Mouse (Mus musculus): Measurements from ENCODE around the gene Ppp1r3c.
A peak's percentile ranks its signal among the peaks of the same experiment; 100 is the strongest.

Gene Ppp1r3c

DNA sequence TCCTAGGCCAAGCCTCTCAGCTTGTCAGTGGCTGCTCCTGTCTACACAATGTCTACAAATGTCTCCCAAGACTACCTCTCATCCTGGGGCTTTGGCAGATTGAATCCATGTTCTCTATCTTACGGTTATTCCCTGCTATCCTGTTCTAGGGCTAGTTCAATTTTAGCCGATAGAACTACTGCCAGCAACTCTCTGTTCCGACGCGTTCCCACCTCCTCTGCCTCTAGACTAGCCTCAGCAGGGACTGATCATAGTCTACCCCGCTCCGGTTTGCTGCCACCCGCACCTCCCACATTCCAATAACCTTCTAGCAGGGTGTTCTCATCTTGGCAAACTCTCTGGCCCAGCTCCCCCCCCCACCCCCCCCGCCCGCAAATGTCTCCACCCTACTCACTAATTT lies 20.9 kb downstream of the Ppp1r3c start:
- DNase-seq = no peak

DNA sequence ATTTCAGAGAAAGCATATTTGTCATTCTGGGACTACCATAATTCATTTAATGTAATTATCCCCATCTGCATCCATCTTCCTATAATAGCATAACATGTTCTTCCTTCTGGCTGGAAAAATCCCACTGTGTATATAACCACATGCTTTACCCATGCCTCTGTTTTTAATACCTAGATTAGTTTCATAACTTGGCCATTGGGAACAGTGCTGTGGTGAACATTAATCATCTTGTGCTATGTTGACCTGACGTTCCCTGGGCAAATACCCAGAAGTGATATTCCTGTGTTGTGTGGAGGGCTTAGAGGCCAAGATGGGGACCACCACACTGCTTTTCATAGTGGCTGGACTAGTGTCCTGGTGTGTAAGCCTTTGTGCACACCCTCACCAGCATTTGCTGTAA lies 22.0 kb downstream of the Ppp1r3c start:
- DNase-seq = no peak

DNA sequence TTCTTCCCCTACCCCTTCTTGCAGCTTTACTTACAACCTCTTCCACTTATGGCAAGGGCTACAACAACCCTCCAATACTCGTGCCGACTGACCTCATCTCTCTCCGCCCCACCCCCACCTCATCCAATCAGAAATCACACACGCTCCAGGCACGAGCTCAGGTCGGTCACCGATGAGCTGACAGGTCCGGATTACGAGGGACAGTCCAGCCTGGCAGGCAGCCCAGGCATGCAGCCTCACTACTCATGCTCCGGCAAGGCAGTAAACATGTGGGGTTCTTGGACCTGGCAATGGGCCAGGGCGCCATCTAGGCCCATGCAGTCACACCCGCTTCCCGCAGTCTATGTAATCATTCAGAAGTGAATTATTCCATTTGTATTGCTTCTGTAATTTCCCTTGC lies 23.4 kb downstream of the Ppp1r3c start:
- DNase-seq = peak; percentile 68 to 88

DNA sequence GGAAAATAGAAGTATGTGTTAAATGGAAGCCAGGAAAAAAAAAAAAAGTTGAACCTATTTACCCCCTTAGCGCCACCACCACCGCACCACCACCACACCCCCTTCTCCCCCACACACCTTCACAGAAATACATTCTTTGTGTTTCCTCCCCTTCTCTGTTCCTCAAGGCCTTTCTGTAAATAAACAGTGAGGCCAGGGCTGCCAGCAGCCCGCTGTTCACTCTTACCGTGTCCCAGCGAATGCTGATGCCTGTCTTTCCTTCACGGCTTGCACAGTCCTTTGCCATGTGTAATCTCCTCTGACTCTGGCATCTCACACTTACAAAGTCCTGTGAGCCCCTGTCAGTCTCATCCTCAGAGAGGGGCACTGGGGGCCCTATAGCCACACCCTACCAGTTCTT lies 30.3 kb downstream of the Ppp1r3c start:
- DNase-seq = no peak

DNA sequence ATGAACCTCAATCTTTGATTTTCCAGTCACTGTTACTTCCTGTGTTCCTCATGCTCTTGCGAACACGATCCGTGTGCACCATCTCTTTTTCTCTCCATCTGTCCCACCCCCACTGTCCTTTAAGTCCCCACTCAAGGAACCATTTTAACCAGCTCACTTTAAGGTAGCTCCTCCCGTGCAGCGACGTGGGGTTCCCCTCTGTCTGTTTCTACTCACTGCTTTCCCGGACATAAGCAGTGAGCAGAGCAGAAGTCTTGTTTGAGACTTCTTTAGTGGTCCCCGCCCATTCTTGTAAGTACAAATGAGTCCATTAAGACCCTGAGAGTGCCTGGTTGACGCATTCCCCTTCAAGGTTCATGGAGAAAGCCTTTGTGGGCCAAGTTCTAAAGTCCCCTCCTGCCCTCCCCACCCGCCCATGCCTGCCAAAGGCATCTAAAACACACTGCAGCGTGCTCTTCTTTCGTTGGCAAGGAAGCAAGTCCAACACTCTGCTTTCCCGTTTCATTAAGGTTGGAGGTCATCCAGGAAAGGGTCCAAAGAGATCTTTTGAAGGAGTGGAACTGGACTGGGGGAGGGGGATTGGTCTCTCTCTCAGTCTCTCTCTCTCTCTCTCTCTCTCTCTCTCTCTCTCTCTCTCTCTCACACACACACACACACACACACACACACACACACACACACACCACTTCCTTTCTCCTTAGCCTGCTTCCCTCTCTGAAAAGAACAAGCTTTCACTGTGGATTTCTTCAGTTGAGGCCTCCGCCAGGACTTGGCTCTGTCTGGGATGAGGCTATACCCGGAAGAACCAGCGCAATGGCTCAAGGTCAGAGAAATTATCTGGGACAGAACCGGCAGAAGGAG lies 30.9 kb downstream of the Ppp1r3c start:
- DNase-seq = peak; percentile 13 to 46

DNA sequence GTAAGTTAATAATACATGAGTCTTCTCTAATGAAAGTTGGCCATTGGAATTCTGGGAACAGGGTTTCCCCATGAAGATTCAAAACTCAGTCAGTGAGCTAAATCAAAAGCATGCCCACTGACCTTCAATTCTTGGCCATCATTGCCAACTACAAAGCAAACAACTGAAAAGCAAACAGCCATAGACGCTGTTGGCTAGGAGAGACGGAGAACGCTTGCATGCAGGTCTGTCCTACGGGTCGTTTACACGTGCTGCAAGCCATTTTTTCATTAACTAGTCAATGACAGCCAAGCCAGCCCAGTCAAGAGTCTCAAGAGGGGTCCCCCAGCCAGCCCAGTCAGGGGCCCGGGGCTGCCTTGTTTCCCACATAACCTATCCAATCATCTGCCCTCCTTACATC lies 31.7 kb downstream of the Ppp1r3c start:
- no peak for DNase-seq

DNA sequence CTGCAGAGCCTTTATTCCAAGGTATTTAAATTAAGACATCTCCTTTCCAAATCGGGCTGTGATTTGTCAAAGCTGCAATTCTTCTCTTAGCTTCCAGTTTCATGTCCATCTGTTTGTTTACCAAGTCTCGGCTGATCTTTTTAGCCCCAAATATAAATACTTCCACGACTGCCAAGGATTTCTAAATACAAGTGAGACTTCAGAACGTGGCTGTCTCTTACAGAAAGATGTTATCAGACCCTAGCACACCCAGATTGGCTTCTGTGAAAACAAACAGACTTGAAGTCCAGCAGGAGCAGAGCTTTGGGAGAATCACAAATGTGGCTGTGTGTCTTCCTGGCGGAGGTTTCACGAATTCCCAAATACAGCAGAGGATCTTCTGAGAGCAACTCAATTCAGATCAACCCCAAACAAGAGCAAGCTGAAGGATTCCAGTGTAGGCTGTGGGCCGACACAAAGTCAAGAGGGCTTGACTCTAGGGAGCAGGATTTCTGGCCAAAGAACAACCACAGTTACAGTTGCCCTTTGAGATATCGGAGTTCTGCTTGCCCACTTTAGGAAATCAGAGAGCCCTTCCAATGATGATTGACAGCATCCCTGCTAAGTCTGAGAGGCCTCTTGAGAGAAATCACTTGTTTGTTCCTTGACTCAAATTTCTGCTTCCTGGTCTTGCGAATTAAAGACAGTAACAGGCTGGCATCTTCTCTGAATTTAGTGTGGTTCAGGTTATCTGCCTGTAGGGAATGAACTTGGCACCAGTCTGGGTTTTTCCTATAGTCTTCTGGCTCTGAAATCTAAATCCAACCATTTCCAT lies 34.4 kb downstream of the Ppp1r3c start:
- no peak for DNase-seq

DNA sequence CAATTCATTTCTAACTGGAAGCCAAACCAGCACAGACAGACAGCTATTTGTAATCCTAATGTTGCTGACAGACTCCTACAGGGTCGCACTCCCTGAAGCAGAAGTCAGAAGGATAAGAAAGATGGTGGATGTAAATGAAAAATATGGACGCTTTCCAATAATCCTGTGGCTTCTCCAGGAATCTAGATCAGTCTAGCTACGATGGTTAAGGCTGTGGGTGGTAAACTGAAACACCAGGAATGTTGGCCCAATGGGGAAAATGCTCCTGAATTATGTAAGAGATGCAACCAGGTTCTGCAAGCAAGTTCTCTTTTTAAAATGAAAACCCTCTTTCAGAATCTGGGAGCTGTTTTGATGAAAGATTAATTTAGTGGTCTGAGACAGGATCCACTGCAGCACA lies 35.1 kb downstream of the Ppp1r3c start:
- no peak for DNase-seq

DNA sequence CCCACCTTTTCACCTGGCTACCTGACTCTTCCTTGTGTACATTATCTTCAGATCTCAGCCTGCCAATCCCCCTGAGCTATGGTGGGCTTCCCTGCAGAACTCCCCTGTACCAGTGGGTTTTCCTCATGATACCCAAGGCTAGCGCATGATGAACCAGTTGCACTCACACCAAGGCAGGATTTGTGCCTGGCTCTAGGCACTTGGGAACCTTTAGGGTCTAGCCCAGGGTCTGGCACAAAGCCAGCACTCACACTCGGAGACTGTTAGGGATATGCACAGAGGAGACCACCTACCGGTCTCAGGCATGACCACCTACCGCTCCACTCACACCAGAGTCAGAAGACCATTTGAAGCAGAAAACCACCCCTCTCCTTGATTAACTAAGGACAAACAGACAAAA lies 35.5 kb downstream of the Ppp1r3c start:
- DNase-seq = no peak

DNA sequence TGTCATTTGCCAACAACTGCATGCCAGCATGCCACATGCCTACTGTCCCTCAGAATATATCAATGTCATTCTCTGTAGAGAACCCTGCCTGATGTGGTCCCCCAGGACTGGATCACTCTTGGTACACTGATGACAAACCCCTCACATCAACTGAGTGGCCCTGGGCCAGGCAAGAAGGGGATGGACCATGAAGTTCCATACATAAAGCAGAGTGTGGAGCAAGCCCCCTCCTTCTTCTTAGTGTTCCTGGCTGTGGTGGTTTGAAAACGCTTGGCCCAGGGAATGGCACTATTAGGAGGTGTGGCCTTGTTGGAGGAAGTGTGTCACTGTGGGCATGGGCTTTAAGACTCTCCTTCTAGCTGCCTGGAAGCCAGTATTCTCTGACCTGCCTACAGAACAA lies 37.3 kb downstream of the Ppp1r3c start:
- no peak for DNase-seq

DNA sequence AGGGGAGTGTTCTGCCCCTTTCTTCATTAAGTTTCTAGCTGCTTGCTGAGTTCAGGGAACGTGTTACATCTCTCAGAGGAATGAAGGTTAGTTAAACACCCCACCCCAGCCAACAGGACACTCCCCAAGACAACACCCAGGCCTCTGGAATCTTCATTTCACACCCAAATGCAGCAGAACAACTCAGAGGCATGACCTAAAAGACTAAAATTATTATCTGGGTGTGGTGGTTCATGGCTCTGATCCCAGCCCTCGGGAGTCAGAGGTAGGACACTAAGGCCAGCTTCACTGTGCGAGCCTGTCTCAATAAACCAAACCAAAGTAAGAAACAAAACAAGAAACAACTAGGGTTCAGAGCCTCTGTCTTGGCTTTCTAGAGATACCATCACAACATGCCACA lies 38.3 kb downstream of the Ppp1r3c start:
- DNase-seq = no peak

DNA sequence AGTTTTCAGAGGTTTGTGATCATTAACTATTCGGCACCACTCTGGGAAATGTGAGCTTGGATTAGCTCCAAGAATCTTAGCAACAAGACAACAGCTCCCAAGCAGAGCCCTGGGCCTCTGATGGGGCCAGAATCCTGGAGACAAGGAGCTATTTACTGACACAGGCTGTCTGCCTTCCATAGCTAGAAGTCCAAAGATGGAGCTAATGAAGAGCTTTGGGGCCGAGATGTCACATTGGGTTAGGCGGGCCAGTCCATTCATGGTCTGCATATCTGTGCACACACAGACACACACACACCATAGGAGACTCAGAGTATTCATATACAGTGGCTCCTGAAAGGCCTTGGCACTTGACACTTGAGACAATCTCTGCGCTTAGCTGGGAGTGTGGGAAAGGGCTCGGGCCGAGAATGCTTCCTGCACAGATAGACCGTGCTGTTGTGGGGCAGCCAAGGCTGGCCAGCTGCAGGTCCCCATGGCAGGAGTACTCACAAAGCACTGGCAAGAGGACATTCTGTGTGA lies 39.8 kb downstream of the Ppp1r3c start:
- peak; percentile 16 to 43 for DNase-seq

DNA sequence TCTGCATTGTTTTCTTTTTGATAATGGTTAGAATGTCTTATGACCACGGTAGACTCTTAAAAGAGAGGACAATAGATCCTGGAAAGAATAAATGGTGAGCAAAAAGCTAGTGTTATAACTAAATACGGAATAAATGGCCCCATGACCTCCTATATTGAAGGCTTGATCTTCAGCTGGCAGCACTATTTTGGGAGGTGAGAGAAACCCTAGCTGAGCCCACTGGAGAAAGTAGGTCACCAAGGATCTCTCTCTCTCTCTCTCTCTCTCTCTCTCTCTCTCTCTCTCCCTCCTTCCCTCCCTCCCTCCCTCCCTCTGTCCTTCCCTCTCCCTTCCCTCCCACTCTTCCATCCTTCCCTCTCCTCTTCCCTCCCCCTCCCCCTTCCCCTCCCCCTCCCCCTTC lies 42.9 kb downstream of the Ppp1r3c start:
- DNase-seq = no peak

DNA sequence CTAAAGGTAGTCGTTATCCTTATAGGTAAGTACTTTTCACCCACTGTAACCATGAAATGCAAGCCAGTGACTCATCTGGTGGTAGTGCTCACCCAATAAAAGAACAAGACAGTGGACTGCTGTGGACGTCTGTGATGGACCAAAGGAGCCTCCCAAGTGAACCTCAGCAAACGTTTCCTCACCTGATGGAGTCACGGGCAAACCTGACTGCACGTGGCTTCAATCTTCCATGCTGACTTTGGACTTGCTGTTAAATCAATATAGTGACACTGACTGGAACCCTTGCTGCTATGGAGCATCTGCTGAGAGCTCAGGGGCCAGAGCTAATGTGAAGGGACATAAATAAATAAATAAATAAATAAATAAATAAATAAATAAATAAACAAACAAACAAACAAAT lies 44.5 kb downstream of the Ppp1r3c start:
- DNase-seq = no peak

DNA sequence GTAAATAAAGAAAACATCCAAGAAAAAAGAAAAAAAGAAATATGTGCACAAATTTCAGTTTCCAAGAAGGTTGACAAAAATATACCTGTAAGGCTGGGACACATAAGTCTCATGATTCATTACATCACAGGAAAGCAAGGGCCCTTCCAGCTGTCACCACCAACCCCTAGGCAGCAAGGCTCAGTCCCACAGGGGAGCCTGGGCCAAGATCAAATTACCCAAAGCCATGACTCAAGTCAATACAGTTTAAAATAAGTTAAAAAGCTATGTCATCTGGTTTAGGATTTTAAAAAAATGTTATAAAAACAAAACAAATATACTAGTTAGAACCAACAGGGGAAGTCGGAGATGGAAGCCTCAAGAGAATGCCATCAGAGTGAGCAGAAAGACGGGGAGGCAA lies 45.2 kb downstream of the Ppp1r3c start:
- DNase-seq = no peak

DNA sequence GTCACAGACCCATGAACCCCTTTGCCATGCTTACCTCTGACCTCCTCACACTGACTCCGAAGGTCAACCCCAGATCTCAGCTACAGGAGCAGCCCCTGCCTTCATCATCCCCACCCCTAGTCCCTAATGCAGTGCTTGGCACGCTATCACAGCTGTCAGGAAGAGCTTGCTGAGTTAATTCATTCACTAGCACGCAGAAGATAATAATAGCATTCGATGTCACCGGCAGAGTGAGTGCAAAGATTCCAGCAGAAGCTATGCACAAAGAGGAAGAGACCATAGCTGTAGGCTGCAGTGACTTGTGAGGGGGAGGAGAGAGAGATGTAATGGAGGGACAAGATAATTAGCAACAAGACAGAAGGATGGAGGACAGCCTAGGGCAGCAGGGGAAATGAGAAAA lies 47.2 kb downstream of the Ppp1r3c start:
- no peak for DNase-seq

DNA sequence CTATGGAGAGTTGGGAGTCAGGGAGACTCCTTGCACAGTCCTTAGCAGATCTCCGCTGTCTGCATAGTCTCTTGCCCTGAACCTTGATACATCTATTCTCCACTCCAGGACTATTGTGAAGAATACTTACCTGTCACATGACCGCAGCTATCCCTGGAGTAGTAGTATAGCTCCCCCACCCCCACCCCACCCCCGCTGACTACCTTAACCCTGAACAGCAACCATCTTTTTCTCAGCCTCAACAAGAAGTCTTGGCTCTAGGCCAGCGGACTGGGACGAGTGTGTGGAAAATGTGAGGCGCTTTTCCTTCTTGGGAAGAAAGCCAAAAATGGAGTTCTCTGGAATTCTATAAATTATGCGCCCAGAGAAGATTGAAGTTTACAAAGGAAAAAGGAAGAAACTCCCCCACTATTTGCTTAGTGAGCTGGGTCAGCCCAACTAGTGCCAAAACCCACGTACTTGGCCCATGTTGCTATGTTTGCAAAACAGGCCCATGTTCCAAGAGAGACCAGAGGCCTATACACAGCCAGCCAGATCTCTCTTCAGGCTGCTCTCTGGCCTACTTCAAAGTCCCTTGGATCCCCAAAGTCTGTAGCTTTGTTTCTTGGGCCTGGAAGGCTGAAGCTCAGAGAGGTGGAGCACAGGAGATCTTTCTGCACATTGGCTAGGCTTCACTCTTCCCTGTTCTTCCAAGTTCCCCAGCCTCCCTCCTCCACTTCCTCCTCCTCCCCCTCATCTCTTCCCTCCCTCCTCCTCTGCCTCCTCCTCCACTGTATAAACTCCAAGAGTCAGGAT lies 48.4 kb downstream of the Ppp1r3c start:
- peak; percentile 70 to 81 for DNase-seq

DNA sequence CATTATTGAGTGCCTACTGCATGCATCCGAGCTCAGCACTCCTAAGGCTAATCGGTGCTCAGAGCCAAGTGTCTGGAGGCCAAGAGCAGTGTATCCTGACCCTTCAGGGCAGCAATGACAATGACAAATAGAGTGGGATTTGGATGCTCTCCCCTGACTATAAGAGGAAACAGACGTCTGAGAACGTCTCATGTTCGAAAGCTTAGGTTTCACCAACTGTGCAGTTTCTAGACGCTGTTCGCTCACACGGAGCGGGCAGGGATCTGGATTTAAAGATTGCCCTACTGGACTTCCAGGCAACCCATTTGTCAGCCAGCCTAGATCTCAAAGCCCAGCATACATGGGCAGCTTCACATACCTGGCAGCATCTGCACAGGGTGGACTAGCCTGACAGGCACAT lies 49.4 kb downstream of the Ppp1r3c start:
- no peak for DNase-seq

DNA sequence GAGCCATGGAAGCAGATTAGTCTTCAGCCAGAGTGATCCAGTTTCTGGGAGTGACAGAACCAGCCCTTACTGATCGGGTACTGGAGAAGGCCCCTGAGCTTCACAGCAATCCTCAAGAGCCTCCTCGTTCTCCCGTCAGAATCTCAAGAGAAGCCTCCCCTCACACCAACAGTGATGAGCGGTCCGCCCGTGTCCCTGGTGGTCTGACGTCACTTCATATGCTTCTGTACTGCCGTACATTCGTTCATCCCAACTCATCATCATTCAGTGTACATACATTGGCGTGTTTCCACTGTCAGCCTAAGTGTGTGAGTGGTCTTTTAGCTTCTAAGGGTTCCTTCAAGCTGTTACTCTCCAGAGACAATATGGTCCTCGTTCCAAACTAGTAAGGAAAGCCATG lies 50.4 kb downstream of the Ppp1r3c start:
- DNase-seq = no peak

DNA sequence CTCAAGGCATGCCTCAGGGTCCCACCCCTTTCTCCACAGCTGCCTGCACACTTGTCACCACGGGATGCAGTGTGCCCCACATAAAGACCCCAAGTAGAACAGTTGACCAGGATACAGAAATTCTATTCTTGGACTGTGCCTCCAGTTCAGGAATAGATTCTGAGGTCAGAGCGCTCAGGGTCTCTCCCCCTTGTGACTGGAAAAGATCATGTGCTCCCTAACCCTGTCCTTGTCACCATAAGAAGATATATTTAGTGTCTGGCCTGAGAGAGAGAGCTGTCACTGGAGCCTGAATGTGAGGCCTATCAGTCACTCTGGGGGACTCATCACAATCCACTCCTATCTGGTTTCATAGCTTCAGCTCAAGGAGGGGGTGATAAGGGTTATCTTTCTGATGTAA lies 53.9 kb downstream of the Ppp1r3c start:
- no peak for DNase-seq
